Mouse (Mus musculus): ENCODE results near the gene Fbln2. TPM values are rescaled to one million over a fixed set of nuclear protein-coding genes. Genes with fewer than 3 reads are reported as not detected.
A peak's percentile ranks its signal among the peaks of the same experiment; 100 is the strongest.

The Fbln2 gene
- polyA plus RNA-seq, 1 experiment = 1,102 TPM

DNA sequence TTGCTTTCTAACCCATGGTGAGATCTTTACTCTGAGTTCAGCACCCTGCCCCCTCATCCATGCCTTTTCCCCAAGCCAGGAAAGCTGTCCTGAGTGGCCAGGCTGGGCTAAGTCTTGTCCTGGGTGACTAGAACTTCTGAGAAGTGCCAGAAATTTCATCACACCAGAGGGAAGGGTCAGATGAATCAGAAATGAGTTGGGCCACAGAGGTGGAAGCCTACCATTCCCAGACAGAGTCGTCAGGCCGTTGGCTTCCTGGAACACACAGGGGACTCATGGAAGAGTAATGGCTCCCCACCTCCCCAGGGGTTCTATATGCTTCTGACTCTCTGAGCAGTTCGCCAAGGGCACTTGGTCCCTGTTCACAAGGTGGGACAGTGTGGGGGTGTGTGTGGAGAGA lies 4.8 kb upstream of the Fbln2 start:
- Histone ChIP-seq H3K4me1 (ENCODE audit: control insufficient read depth, insufficient read depth, low read length) (peaks cover 41% of the 10 kb centered on the region), H3K27ac (ENCODE audit: insufficient read depth, low read length) (peak overlapping the region; percentile 87), H3K4me3 (ENCODE audit: insufficient read depth, low read length) (no peak overlapping the region)
- TF ChIP-seq CTCF (IDR thresholded peaks at IDR 0.05; ENCODE audit: borderline replicate concordance, insufficient read depth, low read length) (no peak), POLR2A (IDR thresholded peaks at IDR 0.05; ENCODE audit: low read depth, low read length) (no peak)

DNA sequence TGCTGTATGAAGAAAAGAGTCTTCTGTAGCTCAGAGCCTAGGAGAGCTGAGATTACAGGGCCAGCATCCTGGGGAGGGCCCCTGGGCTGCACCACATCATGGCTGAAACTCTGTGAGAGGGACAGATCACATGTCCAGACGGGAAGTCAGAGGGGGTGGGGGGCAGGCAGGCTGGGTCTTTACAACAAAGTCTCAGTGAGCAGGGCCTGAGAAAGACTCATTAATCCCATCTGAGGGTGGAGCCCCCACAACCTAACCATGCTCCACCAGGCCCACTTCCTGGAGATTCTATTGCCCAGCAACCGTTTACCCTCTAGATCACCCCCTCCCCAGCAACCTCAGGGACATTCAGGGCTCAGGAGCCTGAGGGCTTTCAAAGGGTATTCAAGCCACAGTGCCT lies 2.5 kb upstream of the Fbln2 start:
- peaks cover 34% of the 10 kb centered on the region for H3K4me1 ChIP-seq (ENCODE audit: control insufficient read depth, insufficient read depth, low read length)
- peak overlapping the region; percentile 71 for H3K27ac ChIP-seq (ENCODE audit: insufficient read depth, low read length)
- TF ChIP-seq CTCF (IDR thresholded peaks at IDR 0.05; ENCODE audit: borderline replicate concordance, insufficient read depth, low read length) (no peak), POLR2A (IDR thresholded peaks at IDR 0.05; ENCODE audit: low read depth, low read length) (no peak)
- H3K4me3 ChIP-seq (ENCODE audit: insufficient read depth, low read length) = no peak overlapping the region

DNA sequence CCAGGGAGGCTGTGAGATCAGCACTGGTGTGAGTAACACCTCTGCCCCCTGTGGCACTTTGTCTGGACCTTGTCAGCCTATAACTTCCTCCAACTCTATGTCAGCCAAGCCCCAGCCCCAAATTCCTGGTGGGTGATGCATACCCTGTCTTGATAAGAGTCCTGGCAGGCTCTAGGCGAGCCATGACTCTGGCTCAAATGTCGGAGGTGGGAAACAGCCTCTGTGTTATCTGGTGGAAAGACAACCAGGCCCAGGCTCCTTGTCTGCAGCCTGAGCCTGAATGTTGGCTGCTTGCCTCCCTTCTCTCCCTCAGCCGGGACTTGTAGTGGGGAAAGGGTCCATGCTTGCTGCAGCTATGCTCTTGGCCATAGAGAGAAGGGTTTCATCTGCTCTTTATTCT lies 1.4 kb upstream of the Fbln2 start:
- Histone ChIP-seq H3K4me1 (ENCODE audit: control insufficient read depth, insufficient read depth, low read length) (peaks cover 28% of the 10 kb centered on the region), H3K4me3 (ENCODE audit: insufficient read depth, low read length) (no peak overlapping the region), H3K27ac (ENCODE audit: insufficient read depth, low read length) (peak overlapping the region; percentile 71)
- no peak; the same call in 1 of the 2 replicates for TF ChIP-seq POLR2A (IDR thresholded peaks at IDR 0.05; ENCODE audit: low read depth, low read length)
- TF ChIP-seq CTCF (IDR thresholded peaks at IDR 0.05; ENCODE audit: borderline replicate concordance, insufficient read depth, low read length) = no peak

DNA sequence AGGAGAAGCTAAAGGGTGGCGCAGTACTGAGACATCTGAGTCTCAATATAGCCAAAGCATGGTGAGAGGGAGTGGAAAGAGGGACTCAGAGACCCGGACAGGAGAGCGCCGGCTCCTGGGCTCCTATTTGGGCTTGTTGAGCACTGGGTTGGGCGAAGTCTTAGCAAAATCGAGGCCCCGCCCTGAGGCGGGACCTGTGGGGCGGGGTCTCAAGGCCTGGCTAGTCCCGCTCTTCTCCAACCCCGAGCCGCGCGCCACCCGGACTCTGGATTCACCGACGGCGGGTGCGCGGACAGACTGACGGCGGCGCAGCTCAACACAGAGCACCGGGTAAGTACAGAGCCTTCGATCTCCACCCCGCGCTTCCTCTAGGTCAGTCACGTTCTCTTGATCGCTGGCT lies 316 bp downstream of the Fbln2 start:
- Histone ChIP-seq H3K4me3 (ENCODE audit: insufficient read depth, low read length) (peak overlapping the region; percentile 75), H3K4me1 (ENCODE audit: control insufficient read depth, insufficient read depth, low read length) (peaks cover 31% of the 10 kb centered on the region), H3K27ac (ENCODE audit: insufficient read depth, low read length) (peak overlapping the region; percentile 64)
- TF ChIP-seq POLR2A (IDR thresholded peaks at IDR 0.05; ENCODE audit: low read depth, low read length) = peak; percentile 93
- TF ChIP-seq CTCF (IDR thresholded peaks at IDR 0.05; ENCODE audit: borderline replicate concordance, insufficient read depth, low read length) = no peak

DNA sequence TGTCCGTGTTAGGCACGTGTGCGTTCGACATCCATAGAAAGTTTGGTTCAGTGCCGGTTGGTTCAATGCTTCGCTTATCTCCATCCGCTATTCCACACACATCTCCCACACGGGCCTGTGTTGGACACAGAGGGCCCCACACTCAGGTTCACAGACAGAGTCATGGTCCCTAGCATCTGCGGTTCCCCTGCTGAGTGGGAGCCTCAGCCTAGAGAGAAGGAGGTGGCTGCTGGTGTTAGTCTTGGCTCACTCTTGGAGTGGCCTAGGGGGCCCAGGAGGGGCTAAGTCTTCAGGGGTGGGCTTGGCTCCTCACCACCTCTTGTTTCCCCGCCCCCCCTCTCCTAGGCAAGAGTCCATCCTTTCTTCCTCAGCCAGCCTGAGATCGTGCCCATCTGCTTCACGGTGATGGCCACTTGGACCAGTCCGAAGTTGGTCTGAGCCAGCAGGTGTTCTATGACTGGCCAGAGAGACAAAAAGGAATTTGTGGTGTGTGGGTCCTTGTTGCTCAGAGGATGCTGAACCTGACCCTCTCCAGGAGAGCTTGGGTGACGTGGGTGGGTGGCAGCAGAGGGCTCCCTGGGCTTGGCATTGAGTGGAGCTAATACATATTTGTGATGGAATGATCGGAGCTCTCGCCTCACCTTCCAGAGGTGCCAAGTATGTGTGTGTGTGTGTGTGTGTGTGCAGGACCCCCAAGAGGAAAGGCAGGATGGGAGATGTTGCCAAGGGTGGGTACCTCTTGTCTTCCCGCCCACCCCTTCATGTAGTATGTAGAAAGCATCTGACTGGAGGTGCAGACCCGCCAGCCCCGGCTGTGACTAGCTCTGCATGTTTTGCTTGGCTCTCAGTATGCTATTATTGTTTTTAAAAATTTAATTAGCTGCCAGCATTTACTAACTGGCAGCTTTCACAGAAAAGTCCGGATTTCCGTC lies 1.3 kb downstream of the Fbln2 start:
- H3K27ac ChIP-seq (ENCODE audit: insufficient read depth, low read length) = peak overlapping the region; percentile 29
- TF ChIP-seq CTCF (IDR thresholded peaks at IDR 0.05; ENCODE audit: borderline replicate concordance, insufficient read depth, low read length) (no peak), POLR2A (IDR thresholded peaks at IDR 0.05; ENCODE audit: low read depth, low read length) (0 out of 2 replicates have a peak, but pooled peaks have one; percentile 43)
- H3K4me3 ChIP-seq (ENCODE audit: insufficient read depth, low read length) = peak overlapping the region; percentile 75
- H3K4me1 ChIP-seq (ENCODE audit: control insufficient read depth, insufficient read depth, low read length) = peaks cover 27% of the 10 kb centered on the region

DNA sequence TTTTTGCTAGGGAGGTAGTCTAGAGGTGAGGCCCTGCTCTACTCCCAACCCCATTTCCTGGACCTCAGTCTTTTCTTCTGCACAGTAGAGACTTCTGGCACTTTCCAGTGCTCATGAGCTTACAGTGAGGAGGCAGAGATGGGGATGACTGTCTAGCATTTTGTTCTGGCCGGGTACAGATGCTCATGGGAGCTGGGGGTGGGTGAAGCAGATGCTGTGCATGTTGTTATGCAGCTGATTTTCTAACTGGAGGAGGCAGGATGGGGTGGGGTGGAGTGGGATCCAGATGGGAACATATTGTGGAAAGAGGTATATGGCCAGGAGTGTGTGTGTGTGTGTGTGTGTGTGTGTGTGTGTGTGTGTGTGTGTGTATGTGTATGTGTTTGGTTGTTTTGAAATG lies 3.2 kb downstream of the Fbln2 start:
- TF ChIP-seq CTCF (IDR thresholded peaks at IDR 0.05; ENCODE audit: borderline replicate concordance, insufficient read depth, low read length) (no peak), POLR2A (IDR thresholded peaks at IDR 0.05; ENCODE audit: low read depth, low read length) (no peak)
- Histone ChIP-seq H3K4me1 (ENCODE audit: control insufficient read depth, insufficient read depth, low read length) (peaks cover 17% of the 10 kb centered on the region), H3K27ac (ENCODE audit: insufficient read depth, low read length) (peak overlapping the region; percentile 29; the same call in 1 of the 2 replicates), H3K4me3 (ENCODE audit: insufficient read depth, low read length) (peak overlapping the region; percentile 75)

DNA sequence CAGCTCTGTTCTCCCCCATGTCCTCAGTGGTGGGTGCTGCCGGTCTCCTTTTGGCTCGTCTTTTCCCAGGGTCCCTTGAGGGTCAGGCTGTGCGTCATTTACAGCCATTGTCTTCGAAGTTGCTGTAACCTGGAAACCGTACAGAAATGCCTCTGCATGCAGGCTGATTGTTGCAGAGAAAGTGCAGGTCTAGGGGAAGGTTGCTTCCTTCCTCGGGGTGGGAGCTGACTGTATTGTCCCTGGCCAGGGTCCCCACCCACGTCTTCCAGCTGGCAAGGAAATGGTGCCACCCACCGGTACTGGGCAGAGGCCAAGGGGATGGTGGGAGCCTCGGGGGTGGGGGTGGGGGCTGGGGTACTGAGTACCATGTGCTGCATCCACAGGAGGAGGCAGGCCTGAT lies 6.2 kb downstream of the Fbln2 start:
- Histone ChIP-seq H3K4me1 (ENCODE audit: control insufficient read depth, insufficient read depth, low read length) (peaks cover 10% of the 10 kb centered on the region; the same call in 1 of the 2 replicates), H3K4me3 (ENCODE audit: insufficient read depth, low read length) (no peak overlapping the region), H3K27ac (ENCODE audit: insufficient read depth, low read length) (no peak overlapping the region)
- TF ChIP-seq CTCF (IDR thresholded peaks at IDR 0.05; ENCODE audit: borderline replicate concordance, insufficient read depth, low read length) (no peak), POLR2A (IDR thresholded peaks at IDR 0.05; ENCODE audit: low read depth, low read length) (no peak)

DNA sequence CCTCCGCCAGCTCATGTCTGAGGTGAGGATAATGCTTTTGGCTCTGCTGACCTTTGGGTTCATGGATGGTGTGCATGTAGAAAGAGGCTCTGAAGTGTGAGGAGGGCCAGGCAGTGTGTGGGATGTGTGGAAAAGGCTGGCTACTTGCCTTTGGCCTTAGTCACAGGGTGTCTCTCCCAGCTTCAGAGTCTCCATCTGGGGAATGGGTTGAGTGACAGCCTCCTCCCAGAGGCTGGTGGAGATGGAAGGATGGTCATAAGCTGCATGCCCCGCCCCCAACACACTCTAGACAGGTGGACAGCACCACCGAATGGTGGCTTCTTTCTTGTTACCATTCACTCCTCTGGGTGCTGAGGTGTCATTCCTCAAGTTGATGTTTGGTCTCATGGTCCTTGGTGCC lies 6.6 kb downstream of the Fbln2 start:
- Histone ChIP-seq H3K27ac (ENCODE audit: insufficient read depth, low read length) (no peak overlapping the region), H3K4me1 (ENCODE audit: control insufficient read depth, insufficient read depth, low read length) (peaks cover 10% of the 10 kb centered on the region; the same call in 1 of the 2 replicates), H3K4me3 (ENCODE audit: insufficient read depth, low read length) (no peak overlapping the region)
- TF ChIP-seq CTCF (IDR thresholded peaks at IDR 0.05; ENCODE audit: borderline replicate concordance, insufficient read depth, low read length) (no peak), POLR2A (IDR thresholded peaks at IDR 0.05; ENCODE audit: low read depth, low read length) (no peak)

DNA sequence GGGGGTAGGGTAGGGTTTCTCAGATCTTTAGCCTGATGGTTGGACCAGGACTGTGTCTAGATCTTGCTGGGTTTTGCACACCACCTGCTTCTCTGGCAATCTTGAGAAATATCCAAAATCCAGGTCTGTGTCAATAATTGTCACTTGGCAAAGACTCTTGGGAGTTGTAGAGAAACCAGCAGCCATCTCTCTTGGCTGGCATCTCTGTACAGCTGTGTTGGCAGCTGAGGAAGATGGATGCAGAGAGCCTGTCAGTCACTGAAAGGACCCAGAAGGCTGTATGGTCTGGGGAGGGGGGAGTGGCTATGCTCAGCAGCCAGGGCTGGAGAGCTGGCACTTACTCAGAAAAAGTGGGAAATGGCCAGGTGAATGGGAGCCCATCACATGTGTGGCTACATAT lies 7.8 kb downstream of the Fbln2 start:
- TF ChIP-seq CTCF (IDR thresholded peaks at IDR 0.05; ENCODE audit: borderline replicate concordance, insufficient read depth, low read length) = no peak
- no peak for TF ChIP-seq POLR2A (IDR thresholded peaks at IDR 0.05; ENCODE audit: low read depth, low read length)
- Histone ChIP-seq H3K4me1 (ENCODE audit: control insufficient read depth, insufficient read depth, low read length) (peaks cover 14% of the 10 kb centered on the region; the same call in 1 of the 2 replicates), H3K4me3 (ENCODE audit: insufficient read depth, low read length) (no peak overlapping the region), H3K27ac (ENCODE audit: insufficient read depth, low read length) (no peak overlapping the region)

DNA sequence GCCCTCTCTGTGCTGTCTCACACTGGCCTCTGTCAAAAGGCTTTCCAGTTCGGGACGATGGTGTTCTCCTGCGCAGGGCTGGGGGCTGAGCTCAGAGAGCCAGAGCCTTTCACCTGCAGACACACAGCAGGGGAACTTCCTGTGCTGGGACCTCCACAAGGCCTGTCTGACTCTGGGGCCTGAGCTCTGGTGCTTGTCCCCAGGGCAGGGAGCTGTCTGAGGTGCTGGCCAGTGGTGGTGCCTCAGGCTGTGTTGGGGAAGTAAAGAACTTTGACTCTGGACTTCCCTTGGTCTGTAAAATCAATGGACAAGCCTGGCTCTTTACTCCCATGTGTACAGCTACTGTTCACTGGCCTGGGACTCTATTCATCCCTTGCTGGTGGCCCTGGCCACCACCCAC lies 8.8 kb downstream of the Fbln2 start:
- peaks cover 16% of the 10 kb centered on the region; the same call in 1 of the 2 replicates for H3K4me1 ChIP-seq (ENCODE audit: control insufficient read depth, insufficient read depth, low read length)
- no peak overlapping the region for H3K4me3 ChIP-seq (ENCODE audit: insufficient read depth, low read length)
- TF ChIP-seq POLR2A (IDR thresholded peaks at IDR 0.05; ENCODE audit: low read depth, low read length) (no peak), CTCF (IDR thresholded peaks at IDR 0.05; ENCODE audit: borderline replicate concordance, insufficient read depth, low read length) (no peak)
- H3K27ac ChIP-seq (ENCODE audit: insufficient read depth, low read length) = no peak overlapping the region
